Mouse (Mus musculus) embryo, embryonic 10.5 days (tissue): ENCODE measurements at regions not wholly inside any gene's neighbourhood (a gene's known extent, or its start where the extent isn't known, plus 50 kb on each side); places are given as distances from the start of the nearest gene placed in this dataset.
A peak's percentile ranks its signal among the peaks of the same experiment; 100 is the strongest.

Experiments
- DNase-seq: peaks from one replicate; pipeline ENCODE4 v3.0.0-alpha.2; 2015; ENCODE audit warnings: low spot score

- DNase-seq, result no peak
Observed at GRCm38 (mm10) chr5:80326986-80327385, 693.0 kb upstream of the Adgrl3 start.

- DNase-seq, result no peak
Observed at GRCm38 (mm10) chr5:80345155-80345554, 674.8 kb upstream of the Adgrl3 start.

DNA sequence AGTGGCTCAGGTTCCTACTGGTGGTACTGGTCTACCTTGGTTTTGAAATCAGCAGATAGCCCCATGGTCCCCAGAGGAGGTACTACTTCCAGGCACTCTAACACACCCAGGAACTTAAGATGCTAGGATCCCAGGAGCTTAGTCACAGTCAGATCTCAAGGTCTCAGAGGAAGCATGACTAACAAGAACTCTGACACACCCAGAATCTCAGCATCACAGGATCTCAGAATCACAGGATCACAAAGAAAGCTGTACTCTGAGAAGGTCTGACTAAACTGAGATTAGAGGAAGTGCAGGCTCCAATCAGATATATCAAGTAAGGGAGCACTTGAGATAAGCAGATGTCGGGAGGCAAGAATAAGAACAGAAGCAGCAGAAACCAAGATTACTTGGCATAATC lies 661.7 kb upstream of the Adgrl3 start:
- DNase-seq, result no peak

DNA sequence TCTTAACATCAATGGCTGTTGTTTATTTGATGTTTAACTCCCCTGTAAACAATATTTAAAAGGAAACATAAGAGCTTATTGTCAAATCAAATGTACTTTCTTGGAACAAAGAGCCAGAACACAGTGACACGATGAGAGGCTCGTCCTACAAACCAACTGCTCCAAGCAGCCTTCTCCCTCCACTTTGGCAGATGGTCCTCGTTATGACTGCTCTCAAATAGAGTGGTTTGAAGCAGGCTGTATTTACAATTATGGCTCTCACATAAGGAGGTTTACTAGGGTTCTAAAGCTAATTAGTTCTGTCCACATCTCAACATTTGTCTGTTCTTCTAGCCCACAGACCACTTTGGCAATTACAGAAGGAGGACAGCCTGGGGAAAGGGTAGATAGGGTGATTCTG lies 626.3 kb upstream of the Adgrl3 start:
- peak; percentile 23 for DNase-seq

- DNase-seq, result no peak
Observed at GRCm38 (mm10) chr5:80402666-80403065, 617.3 kb upstream of the Adgrl3 start.

DNA sequence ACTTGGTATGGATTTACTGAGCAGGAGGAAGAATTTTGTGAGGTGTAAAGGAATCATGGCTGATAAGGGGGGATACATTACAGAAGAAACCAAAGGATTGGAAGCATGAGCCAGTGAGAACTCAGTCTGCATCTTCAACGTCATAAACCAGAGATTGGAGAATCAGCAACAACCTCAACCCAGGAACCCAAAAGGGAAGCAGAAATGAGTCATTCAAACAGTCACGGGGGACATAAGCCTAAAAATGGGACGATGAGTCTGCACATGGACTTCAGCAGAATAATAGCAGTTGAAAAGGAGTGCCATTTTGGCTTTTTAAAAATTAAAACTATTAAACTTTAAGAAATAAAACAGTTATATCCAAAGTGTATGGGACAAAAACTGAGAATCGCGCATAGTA lies 603.8 kb upstream of the Adgrl3 start:
- no peak for DNase-seq
